Mouse (Mus musculus) layer of hippocampus, adult 9-11 months (tissue): ENCODE results near the gene Ppp1r10.
"Not testable (repeated sequence)": the region's sequence is repeated elsewhere in the genome, so short reads cannot be mapped to it uniquely, and the experiment has no call there.

Experiments
- DNase-seq: peaks from one replicate; pipeline ENCODE4 v3.0.0; 2022

The Ppp1r10 gene

GRCm38 (mm10) chr17:35932608-35933007 is 16.4 kb downstream of the Ppp1r10 start:
- DNase-seq, result no peak

- DNase-seq, result not testable (repeated sequence)
These were observed 19.5 kb downstream of the Ppp1r10 start for GRCm38 (mm10) chr17:35935763-35936162.

- no peak for DNase-seq
These were observed 21.6 kb downstream of the Ppp1r10 start for GRCm38 (mm10) chr17:35937700-35938348.

GRCm38 (mm10) chr17:35939108-35939507 is 22.9 kb downstream of the Ppp1r10 start:
- no peak for DNase-seq

- DNase-seq, result no peak
These were observed 23.7 kb downstream of the Ppp1r10 start for GRCm38 (mm10) chr17:35939941-35940340.

GRCm38 (mm10) chr17:35950946-35951345 is 34.7 kb downstream of the Ppp1r10 start:
- not testable (repeated sequence) for DNase-seq

- not testable (repeated sequence) for DNase-seq
These were observed 36.3 kb downstream of the Ppp1r10 start for GRCm38 (mm10) chr17:35952559-35952958.

- DNase-seq, result no peak
These were observed 38.4 kb downstream of the Ppp1r10 start for GRCm38 (mm10) chr17:35954665-35955064.

- no peak for DNase-seq
These were observed 42.4 kb downstream of the Ppp1r10 start for GRCm38 (mm10) chr17:35958533-35959223.

- no peak for DNase-seq
These were observed 47.0 kb downstream of the Ppp1r10 start for GRCm38 (mm10) chr17:35963279-35963678.

GRCm38 (mm10) chr17:35967621-35968020 is 51.4 kb downstream of the Ppp1r10 start:
- DNase-seq, result no peak

- DNase-seq, result peak; percentile 98
These were observed 53.5 kb downstream of the Ppp1r10 start, which contains the start of gene Abcf1 for GRCm38 (mm10) chr17:35969418-35970389. TSS of gene Abcf1 (minus strand) at chr17:35969761.

GRCm38 (mm10) chr17:35972131-35972530 is 55.9 kb downstream of the Ppp1r10 start:
- DNase-seq, result no peak

GRCm38 (mm10) chr17:35978811-35979400 is 62.7 kb downstream of the Ppp1r10 start:
- DNase-seq, result peak; percentile 91

GRCm38 (mm10) chr17:35979401-35980362 is 63.4 kb downstream of the Ppp1r10 start, which contains the start of the genes Gnl1 and Prr3:
TSS of gene Gnl1 (plus strand) at chr17:35979851.
TSS of gene Prr3 (minus strand) at chr17:35980236.
- DNase-seq, result peak; percentile 94

- DNase-seq, result peak; percentile 51
These were observed 64.1 kb downstream of the Ppp1r10 start for GRCm38 (mm10) chr17:35980363-35980754.

GRCm38 (mm10) chr17:35981776-35982175 is 65.5 kb downstream of the Ppp1r10 start:
- no peak for DNase-seq
